Mouse (Mus musculus) activated CD4-positive, CD25-positive, alpha-beta regulatory T cell, adult 4 months (primary cell): ENCODE results near the gene Miox. TPM values are rescaled to one million over a fixed set of nuclear protein-coding genes. Genes with fewer than 3 reads are reported as not detected.
A peak's percentile ranks its signal among the peaks of the same experiment; 100 is the strongest.

Source experiments
- ATAC-seq: one replicate; pipeline ENCODE4 v1.8.0; 2017
- polyA plus RNA-seq, 2 experiments: library from polyadenylated mRNA; unstranded; fragments of 100-300 nt; shearing (Covaris generic); gene quantifications; one replicate each; pipeline ENCODE4 v1.2.1; 2017

The Miox gene
- not detected for polyA plus RNA-seq

DNA sequence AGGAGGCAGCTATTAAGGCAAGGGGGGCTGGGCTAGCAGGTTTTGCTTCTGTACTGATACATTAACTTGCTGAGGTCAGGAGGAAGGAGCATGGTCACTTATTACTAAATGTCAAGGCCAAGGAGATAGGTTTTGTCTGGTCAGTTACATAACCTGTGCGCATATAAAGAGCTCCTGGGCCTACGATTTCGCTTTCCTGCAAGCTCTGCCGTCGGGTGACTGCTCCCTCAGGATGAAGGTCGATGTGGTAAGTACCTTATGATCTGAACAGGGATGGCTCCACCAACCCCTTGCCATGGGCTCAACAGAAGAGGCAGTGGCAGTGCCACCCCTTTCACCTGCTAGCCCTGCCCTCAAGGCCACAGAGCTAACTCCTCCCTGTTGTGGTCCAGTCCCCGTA is at the start of gene Miox:
Gene Miox (plus strand): TSS at position 128 of the 400 bp plus-strand sequence.
- no peak for ATAC-seq

- ATAC-seq = no peak
These were observed 49.2 kb upstream of the Miox start for GRCm38 (mm10) chr15:89285004-89285403.

DNA sequence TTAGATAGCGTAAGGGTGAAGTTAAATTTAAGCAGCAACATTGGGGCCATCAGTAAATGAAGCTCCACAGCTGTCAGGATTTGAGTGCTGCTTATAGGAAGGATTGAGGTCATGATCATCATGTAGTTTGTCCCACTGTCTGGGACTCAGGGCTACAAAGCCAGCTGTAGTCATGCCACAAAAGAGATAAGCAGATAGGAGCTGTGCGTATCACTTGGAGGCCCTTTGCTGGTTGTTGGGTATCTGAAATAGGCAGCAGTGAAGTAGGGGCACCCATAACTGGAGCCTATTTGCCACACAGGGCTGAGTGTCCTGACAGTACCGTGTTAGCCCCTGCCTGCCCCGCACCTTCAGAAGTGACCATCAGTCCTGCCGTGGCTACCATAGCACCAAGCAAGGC is 48.7 kb upstream of the Miox start:
- no peak for ATAC-seq

- ATAC-seq = no peak
These were observed 48.1 kb upstream of the Miox start for GRCm38 (mm10) chr15:89286114-89286513.

GRCm38 (mm10) chr15:89286582-89286981 is 47.6 kb upstream of the Miox start:
- ATAC-seq = no peak

GRCm38 (mm10) chr15:89288227-89288767 is 45.9 kb upstream of the Miox start:
- ATAC-seq = no peak

- ATAC-seq = no peak
These were observed 44.7 kb upstream of the Miox start for GRCm38 (mm10) chr15:89289455-89289854.

DNA sequence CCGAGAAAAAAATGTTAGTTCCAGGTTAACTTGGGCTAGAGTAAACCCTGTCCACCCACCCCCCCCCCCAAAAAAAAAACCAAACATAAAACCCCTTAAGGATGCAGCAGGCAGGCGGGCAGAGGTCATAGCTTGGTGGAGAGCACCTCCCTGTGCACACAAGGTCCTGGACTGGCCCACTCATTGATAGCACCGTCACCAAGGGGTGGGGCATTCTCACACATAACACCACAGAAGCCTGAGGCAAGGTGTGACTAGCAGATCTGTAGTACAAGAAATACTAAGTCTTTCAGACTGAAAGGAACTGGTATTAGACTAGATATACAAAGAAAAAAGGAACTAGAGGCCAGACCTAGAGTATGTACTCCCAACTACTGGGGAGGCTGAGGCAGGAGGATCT is 42.7 kb upstream of the Miox start:
- ATAC-seq = no peak

DNA sequence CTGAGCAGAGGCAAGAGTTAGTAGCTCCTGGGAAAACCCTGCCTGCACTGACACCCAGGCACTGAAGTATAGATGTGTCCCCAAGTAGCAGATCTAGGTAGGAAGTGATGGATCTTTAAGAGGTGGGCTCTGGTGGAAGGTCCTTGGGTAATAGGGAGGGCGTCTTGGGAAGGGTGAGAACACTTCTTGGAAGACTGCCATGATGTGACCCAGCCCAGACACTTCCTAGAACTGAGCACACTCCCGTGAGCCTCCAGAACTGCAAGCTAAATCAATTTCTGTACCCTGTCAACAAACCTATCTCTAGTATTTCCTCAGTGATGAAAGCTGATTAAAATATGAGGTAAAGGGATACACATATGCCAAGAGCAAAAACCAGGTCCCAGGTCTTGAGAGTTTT is 41.4 kb upstream of the Miox start:
- no peak for ATAC-seq

DNA sequence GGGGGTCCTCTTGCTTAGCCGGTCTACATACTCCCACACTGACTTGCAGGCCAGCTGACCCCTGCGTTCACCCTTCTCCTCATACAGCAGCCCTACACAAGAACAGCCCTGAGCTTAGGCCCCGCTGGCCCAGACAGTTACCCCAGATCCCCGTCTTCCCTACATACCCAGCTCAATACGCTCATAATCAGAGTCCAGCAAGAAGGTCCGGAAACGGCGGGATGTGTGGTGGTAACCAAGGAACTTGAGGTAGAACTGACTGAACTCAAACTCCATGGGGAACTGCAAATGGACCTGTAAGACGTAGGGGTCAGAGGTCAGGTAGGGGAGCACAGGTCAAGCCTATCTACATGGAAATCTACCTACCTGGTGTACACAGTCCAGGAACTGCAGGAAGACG is 40.4 kb upstream of the Miox start:
- ATAC-seq = no peak

- no peak for ATAC-seq
These were observed 38.5 kb upstream of the Miox start for GRCm38 (mm10) chr15:89295580-89296165.

GRCm38 (mm10) chr15:89296465-89296864 is 37.7 kb upstream of the Miox start:
- ATAC-seq = no peak

- ATAC-seq = no peak
These were observed 36.5 kb upstream of the Miox start for GRCm38 (mm10) chr15:89297695-89298094.

GRCm38 (mm10) chr15:89300180-89300579 is 34.0 kb upstream of the Miox start:
- no peak for ATAC-seq

- no peak for ATAC-seq
These were observed 33.6 kb upstream of the Miox start for GRCm38 (mm10) chr15:89300600-89300999.

- no peak for ATAC-seq
These were observed 28.2 kb upstream of the Miox start for GRCm38 (mm10) chr15:89305966-89306365.

GRCm38 (mm10) chr15:89307461-89307860 is 26.7 kb upstream of the Miox start:
- ATAC-seq = no peak

DNA sequence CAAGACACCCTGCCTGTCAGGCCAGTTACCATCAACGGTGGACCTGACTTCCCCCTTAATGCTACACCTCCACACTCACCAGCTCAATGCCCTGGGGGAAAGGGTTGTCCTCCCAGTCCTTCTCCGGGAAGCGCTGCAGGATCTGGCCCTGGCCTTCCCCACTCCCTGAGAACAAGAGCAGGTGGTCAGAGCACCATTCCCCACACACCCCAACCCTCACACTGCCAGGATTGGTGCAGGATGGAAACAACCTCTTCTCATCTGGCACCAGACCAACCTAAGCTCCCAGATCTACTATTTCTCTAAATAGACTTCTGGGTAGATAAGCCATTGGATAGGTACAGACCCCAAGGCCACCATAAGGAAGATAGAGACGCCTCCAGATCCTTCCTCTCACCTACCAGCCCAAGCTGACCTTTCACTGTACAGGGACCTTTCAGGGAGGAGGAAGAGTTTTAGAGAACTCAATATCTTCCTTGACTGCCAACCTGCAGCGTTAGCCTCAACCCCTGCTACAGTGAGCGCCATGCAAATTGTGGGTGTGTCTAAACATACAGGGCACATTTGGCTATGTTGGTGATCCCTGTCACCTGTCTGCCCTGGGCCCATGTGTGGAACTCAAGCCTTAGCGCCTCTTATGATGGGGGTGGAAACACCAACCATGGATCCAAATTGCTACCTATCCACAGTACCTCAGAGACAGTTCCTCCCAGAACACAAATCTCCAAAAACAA is 25.6 kb upstream of the Miox start:
- ATAC-seq = no peak

DNA sequence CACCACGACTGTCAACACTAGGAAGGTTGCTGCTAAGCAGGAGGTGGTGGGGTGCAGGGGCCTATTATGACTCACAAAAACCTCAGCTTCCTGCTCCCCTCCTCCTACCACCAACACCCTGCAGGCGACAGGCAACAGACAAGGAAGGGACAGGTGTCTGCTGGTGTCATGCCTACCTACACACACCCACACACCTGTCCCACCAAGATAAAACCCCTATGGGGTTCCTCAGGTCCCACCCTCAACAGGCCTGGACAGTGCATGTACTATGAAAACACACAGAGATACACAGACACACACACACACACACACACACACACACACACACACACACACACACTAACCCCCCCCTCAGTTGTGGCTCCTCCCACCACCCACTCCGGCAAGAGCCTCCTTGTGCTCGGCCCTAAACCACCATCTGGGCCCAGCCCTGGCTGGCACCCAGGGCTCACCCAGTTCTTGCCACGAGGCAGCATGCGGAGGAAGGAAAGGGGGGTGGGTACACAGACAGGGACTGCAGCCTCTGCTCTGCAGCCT is 24.2 kb upstream of the Miox start:
- peak; percentile 92 for ATAC-seq

DNA sequence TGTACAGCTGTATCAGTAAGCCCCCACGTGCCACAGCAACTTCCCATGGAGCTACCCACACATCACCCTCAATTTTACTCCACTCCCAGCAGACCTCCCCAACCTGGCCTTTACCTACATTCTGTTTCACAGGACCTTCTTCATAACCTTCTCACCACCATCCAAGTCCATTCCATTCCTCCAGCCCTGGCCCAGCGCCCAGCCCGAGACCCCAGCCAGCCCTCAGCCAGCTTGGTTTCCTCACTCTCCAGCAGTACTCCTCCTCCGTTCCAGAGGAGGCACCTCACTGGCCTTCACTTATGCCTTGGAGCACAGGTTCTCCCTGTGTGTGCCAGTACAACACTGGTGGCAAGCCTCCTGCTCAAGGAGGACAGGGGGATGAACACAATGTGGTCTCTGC is 20.8 kb upstream of the Miox start:
- ATAC-seq = no peak

GRCm38 (mm10) chr15:89314107-89314506 is 20.1 kb upstream of the Miox start:
- ATAC-seq = no peak

GRCm38 (mm10) chr15:89314511-89315189 is 19.5 kb upstream of the Miox start:
- ATAC-seq = peak; percentile 7

DNA sequence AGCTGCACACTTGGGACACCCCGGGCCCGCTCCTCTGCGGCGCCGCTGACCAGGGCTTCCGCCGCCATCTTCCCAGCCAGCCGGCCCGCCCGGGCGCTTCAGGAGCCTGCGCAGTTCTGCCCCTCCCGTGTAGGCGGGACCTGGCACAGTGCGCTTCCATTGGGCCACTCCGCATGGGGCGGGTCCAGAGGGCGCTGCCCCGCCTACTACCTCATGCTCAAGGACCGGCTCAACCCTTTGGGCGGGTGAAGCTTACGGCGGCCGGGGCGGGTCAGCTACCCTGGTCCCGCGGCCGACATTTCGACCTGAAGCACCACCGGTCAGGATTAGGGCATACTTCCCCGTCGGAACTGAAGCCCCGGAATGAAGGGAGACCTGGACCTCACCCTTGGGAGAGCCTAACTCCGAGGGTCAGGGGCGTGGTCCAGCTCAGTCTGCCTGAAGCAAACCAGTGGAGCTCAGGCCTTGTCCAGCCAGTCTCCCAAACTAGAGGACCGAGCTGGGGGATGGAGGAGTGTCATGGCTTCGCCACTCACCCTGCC is 18.9 kb upstream of the Miox start, which contains the start of gene Sbf1:
Gene Sbf1 (minus strand): TSS at position 122 of the 542 bp plus-strand sequence.
- ATAC-seq = peak; percentile 93
